Mouse (Mus musculus) liver, embryonic 14.5 days (tissue): ENCODE measurements around the gene Pum1. TPM values are rescaled to one million over a fixed set of nuclear protein-coding genes. Genes with fewer than 3 reads are reported as not detected.

ENCODE experiments used
- ATAC-seq: fragments of 200-750 bp; cut with Nextera tagmentation; 2 replicates; pipeline ENCODE4 v1.8.0; 2017; ENCODE audit warnings: moderate number of reproducible peaks, mild to moderate bottlenecking, moderate library complexity; ENCODE audit not compliant: insufficient read depth
- DNase-seq, 3 experiments: peaks; one replicate each; pipeline ENCODE4 v3.0.0-alpha.2; 2012 to 2013; ENCODE audit warnings: low read depth in 3 of 3, low spot score in 3 of 3
- H3K27ac ChIP-seq: fragments of 300-500 bp; sonication (generic); 2 replicates; pipeline ENCODE4 v1.5.1; 2014; ENCODE audit warnings: moderate library complexity, mild to moderate bottlenecking, control low read depth, inconsistent platforms
- H3K27me3 ChIP-seq: fragments of 300-500 bp; sonication (generic); 2 replicates; pipeline ENCODE4 v1.6.1; 2014; ENCODE audit warnings: mild to moderate bottlenecking, low read length, moderate library complexity; ENCODE audit not compliant: control insufficient read depth, insufficient read depth
- H3K36me3 ChIP-seq: fragments of 300-500 bp; sonication (generic); replicated peaks from 2 replicates; pipeline ENCODE4 v1.6.1; 2014; ENCODE audit warnings: low read depth; ENCODE audit not compliant: control insufficient read depth, insufficient read depth
- H3K4me1 ChIP-seq, 2 experiments: fragments of 200-500 bp in 1 of 2; fragments of 300-500 bp in 1 of 2; sonication (generic) in 1 of 2; replicated peaks; 2 replicates each; pipeline ENCODE4 v1.6.1; 2012 to 2014; ENCODE audit warnings: antibody characterized with exemption in 1 of 2, inconsistent platforms in 1 of 2, low read length in 1 of 2; ENCODE audit not compliant: control insufficient read depth in 2 of 2, insufficient read depth in 2 of 2
- H3K4me2 ChIP-seq: fragments of 300-500 bp; sonication (generic); 2 replicates; pipeline ENCODE4 v1.6.1; 2014; ENCODE audit warnings: low read depth, mild to moderate bottlenecking, control low read depth, moderate library complexity
- H3K4me3 ChIP-seq, 2 experiments: fragments of 200-500 bp in 1 of 2; fragments of 300-500 bp in 1 of 2; sonication (generic) in 1 of 2; 2 replicates each; pipeline ENCODE4 v1.5.1; 2012 to 2014; ENCODE audit warnings: low read depth in 2 of 2, low read length in 2 of 2, mild to moderate bottlenecking in 2 of 2, control low read depth in 1 of 2, inconsistent platforms in 1 of 2, moderate library complexity in 1 of 2; ENCODE audit not compliant: insufficient read depth in 1 of 2
- H3K9ac ChIP-seq: fragments of 300-500 bp; sonication (generic); replicated peaks from 2 replicates; pipeline ENCODE4 v1.6.1; 2014; ENCODE audit warnings: mild to moderate bottlenecking, control low read depth, moderate library complexity
- H3K9me3 ChIP-seq: fragments of 300-500 bp; sonication (generic); 2 replicates; pipeline ENCODE4 v1.6.1; 2016; ENCODE audit warnings: low read length, mixed read lengths; ENCODE audit not compliant: control insufficient read depth
- CTCF ChIP-seq: IDR thresholded peaks from 2 replicates; pipeline ENCODE4 v1.5.1; 2016; ENCODE audit warnings: antibody characterized with exemption, low read depth, control low read depth
- EP300 ChIP-seq: IDR thresholded peaks from 2 replicates; pipeline ENCODE4 v1.6.1; 2016; ENCODE audit warnings: antibody characterized with exemption, low read depth
- WGBS: fragments of 180-500 bp; shearing (Covaris S2); extraction: QIAGEN DNeasy Blood & Tissue Kit; methylation state at CpG from one replicate; pipeline ENCODE4 v1.1.7; 2014; ENCODE audit not compliant: insufficient replicate concordance; 5-methylcytosine and 5-hydroxymethylcytosine counted together
- polyA plus RNA-seq, 2 experiments: library from polyadenylated mRNA; depleted of rRNA in 1 of 2; stranded (reverse) in 1 of 2; unstranded in 1 of 2; fragments of >200 nt; fragmentation: Nextera tagmentation in 1 of 2; extraction: Ambion mirVana in 1 of 2; gene quantifications; 2 replicates each; pipeline versions ENCODE4 v1.2.1 to v1.2.3; 2012 to 2014

Pum1 gene
- polyA plus RNA-seq, 2 experiments, result 17.9 to 23.1 TPM

GRCm38 (mm10) chr4:130805746-130806145, 142.6 kb downstream of the Pum1 start:
- Histone ChIP-seq H3K27me3 (no peaks in the 10 kb centered on the region), H3K4me3 (no peak overlapping the region), H3K4me1 (no peaks in the 10 kb centered on the region), H3K27ac (no peak overlapping the region), H3K9me3 (no peaks in the 10 kb centered on the region), H3K9ac (no peak overlapping the region), H3K36me3 (no peaks in the 10 kb centered on the region), H3K4me2 (no peak overlapping the region)
- 62% methylated on average over 7 of the region's 7 CpGs for WGBS
- DNase-seq (no peak), ATAC-seq (no peak)
- TF ChIP-seq EP300 (no peak), CTCF (no peak)

GRCm38 (mm10) chr4:130806746-130807145, 143.6 kb downstream of the Pum1 start:
- H3K4me1 ChIP-seq, result no peaks in the 10 kb centered on the region
- ATAC-seq, result no peak
- H3K27me3 ChIP-seq, result no peaks in the 10 kb centered on the region
- TF ChIP-seq CTCF (no peak), EP300 (no peak)
- DNase-seq, result no peak
- no peaks in the 10 kb centered on the region for H3K36me3 ChIP-seq
- H3K9ac ChIP-seq, result no peak overlapping the region
- no peak overlapping the region for H3K4me3 ChIP-seq
- H3K27ac ChIP-seq, result no peak overlapping the region
- 66% methylated on average over 9 of the region's 9 CpGs for WGBS
- no peaks in the 10 kb centered on the region for H3K9me3 ChIP-seq
- H3K4me2 ChIP-seq, result no peak overlapping the region

- 63% methylated on average over 5 of the region's 5 CpGs for WGBS
- Histone ChIP-seq H3K4me3 (no peak overlapping the region), H3K9me3 (no peaks in the 10 kb centered on the region), H3K4me1 (no peaks in the 10 kb centered on the region), H3K9ac (no peak overlapping the region), H3K36me3 (no peaks in the 10 kb centered on the region), H3K27ac (no peak overlapping the region), H3K27me3 (no peaks in the 10 kb centered on the region), H3K4me2 (no peak overlapping the region)
- ATAC-seq (no peak), DNase-seq (no peak)
- TF ChIP-seq EP300, result no peak
- no peak for TF ChIP-seq CTCF
These were observed 146.7 kb downstream of the Pum1 start for GRCm38 (mm10) chr4:130809784-130810183.

GRCm38 (mm10) chr4:130810845-130811244, 147.7 kb downstream of the Pum1 start:
- H3K9ac ChIP-seq, result no peak overlapping the region
- no peaks in the 10 kb centered on the region for H3K36me3 ChIP-seq
- TF ChIP-seq EP300 (no peak), CTCF (no peak)
- H3K27ac ChIP-seq, result no peak overlapping the region
- ATAC-seq (no peak), DNase-seq (no peak)
- H3K4me1 ChIP-seq, result no peaks in the 10 kb centered on the region
- no peak overlapping the region for H3K4me2 ChIP-seq
- no peak overlapping the region for H3K4me3 ChIP-seq
- no peaks in the 10 kb centered on the region for H3K27me3 ChIP-seq
- WGBS, result 42% methylated on average over 3 of the region's 3 CpGs
- H3K9me3 ChIP-seq, result no peaks in the 10 kb centered on the region

- no peaks in the 10 kb centered on the region for H3K4me1 ChIP-seq
- H3K4me3 ChIP-seq, result no peak overlapping the region
- H3K4me2 ChIP-seq, result no peak overlapping the region
- TF ChIP-seq CTCF, result no peak
- no peak for TF ChIP-seq EP300
- H3K36me3 ChIP-seq, result no peaks in the 10 kb centered on the region
- 52% methylated on average over 7 of the region's 7 CpGs for WGBS
- no peak overlapping the region for H3K9ac ChIP-seq
- ATAC-seq, result no peak
- no peaks in the 10 kb centered on the region for H3K9me3 ChIP-seq
- H3K27ac ChIP-seq, result no peak overlapping the region
- no peak for DNase-seq
- H3K27me3 ChIP-seq, result no peaks in the 10 kb centered on the region
These were observed 148.3 kb downstream of the Pum1 start for GRCm38 (mm10) chr4:130811385-130811784.

- H3K4me3 ChIP-seq, result no peak overlapping the region
- H3K36me3 ChIP-seq, result no peaks in the 10 kb centered on the region
- H3K27ac ChIP-seq, result no peak overlapping the region
- H3K9me3 ChIP-seq, result no peaks in the 10 kb centered on the region
- 46% methylated on average over 2 of the region's 2 CpGs for WGBS
- DNase-seq (no peak), ATAC-seq (no peak)
- no peaks in the 10 kb centered on the region for H3K4me1 ChIP-seq
- no peaks in the 10 kb centered on the region for H3K27me3 ChIP-seq
- no peak overlapping the region for H3K4me2 ChIP-seq
- no peak overlapping the region for H3K9ac ChIP-seq
- TF ChIP-seq CTCF (no peak), EP300 (no peak)
These were observed 150.8 kb downstream of the Pum1 start for GRCm38 (mm10) chr4:130813958-130814357.
